Mouse (Mus musculus) brain, embryonic 14.5 days (tissue): ENCODE data around the gene Mcu.

Experiments
- CTCF ChIP-seq: fragments of 200-500 bp; IDR thresholded peaks from 2 replicates; pipeline ENCODE4 v1.5.1; 2012; ENCODE audit warnings: inconsistent platforms, mild to moderate bottlenecking, moderate library complexity, borderline replicate concordance; ENCODE audit not compliant: insufficient read depth, insufficient read length; ENCODE audit errors: extremely low read depth
- POLR2A ChIP-seq: fragments of 200-500 bp; IDR thresholded peaks from 2 replicates; pipeline ENCODE4 v1.6.1; 2012; ENCODE audit warnings: mild to moderate bottlenecking, inconsistent platforms, borderline replicate concordance; ENCODE audit not compliant: poor library complexity, insufficient read depth, insufficient read length, severe bottlenecking; ENCODE audit errors: extremely low read depth

DNA sequence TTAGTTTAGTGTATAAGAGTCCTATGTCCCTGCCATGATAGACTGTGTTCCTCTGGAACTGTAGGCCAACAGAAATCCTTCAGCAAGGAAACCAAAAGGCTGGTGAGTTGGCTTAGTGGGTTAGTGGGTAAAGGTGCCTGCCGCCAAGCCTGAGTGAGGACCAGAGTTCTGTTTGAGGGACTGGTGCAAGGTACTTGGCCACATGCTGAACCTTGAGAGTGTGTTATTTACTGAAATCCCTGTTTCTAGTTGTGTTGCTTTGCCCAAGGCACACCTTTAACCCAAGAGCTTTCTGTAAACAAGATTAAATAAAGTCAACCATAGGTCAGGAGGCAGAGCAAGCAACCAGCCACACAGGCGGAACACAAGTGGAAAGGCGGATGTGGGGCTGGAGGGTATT lies 150.9 kb downstream of the Mcu start:
- TF ChIP-seq POLR2A (no peak), CTCF (no peak)
